Mouse (Mus musculus) stomach, postnatal 0 days (tissue): Measurements from ENCODE around the gene Ccdc13. TPM values are rescaled to one million over a fixed set of nuclear protein-coding genes. Genes with fewer than 3 reads are reported as not detected.

ENCODE experiments used
- ATAC-seq: fragments of 200-750 bp; cut with Nextera tagmentation; 2 replicates; pipeline ENCODE4 v1.8.0; 2017; ENCODE audit not compliant: low FRiP score, low TSS enrichment
- DNase-seq: peaks from one replicate; pipeline ENCODE4 v3.0.0-alpha.2; 2016; ENCODE audit warnings: low spot score
- H3K27ac ChIP-seq: fragments of 300-500 bp; sonication (generic); replicated peaks from 2 replicates; pipeline ENCODE4 v1.5.1; 2014; ENCODE audit warnings: mild to moderate bottlenecking, control low read depth
- H3K27me3 ChIP-seq: fragments of 300-500 bp; sonication (generic); 2 replicates; pipeline ENCODE4 v1.6.1; 2014; ENCODE audit warnings: low read length; ENCODE audit not compliant: control insufficient read depth, insufficient read depth
- H3K36me3 ChIP-seq: fragments of 300-500 bp; sonication (generic); 2 replicates; pipeline ENCODE4 v1.6.1; 2014; ENCODE audit warnings: low read length, mixed read lengths; ENCODE audit not compliant: control insufficient read depth, insufficient read depth
- H3K4me1 ChIP-seq: fragments of 300-500 bp; sonication (generic); replicated peaks from 2 replicates; pipeline ENCODE4 v1.6.1; 2014; ENCODE audit warnings: antibody characterized with exemption; ENCODE audit not compliant: control insufficient read depth, insufficient read depth
- H3K4me2 ChIP-seq: fragments of 300-500 bp; sonication (generic); replicated peaks from 2 replicates; pipeline ENCODE4 v1.6.1; 2014; ENCODE audit warnings: low read depth, mild to moderate bottlenecking, control low read depth, moderate library complexity
- H3K4me3 ChIP-seq: fragments of 300-500 bp; sonication (generic); 2 replicates; pipeline ENCODE4 v1.5.1; 2014; ENCODE audit warnings: low read depth, low read length, control low read depth
- H3K9ac ChIP-seq: fragments of 300-500 bp; sonication (generic); 2 replicates; pipeline ENCODE4 v1.6.1; 2014; ENCODE audit warnings: mild to moderate bottlenecking, low read length, control low read depth, mixed read lengths
- H3K9me3 ChIP-seq: fragments of 300-500 bp; sonication (generic); 2 replicates; pipeline ENCODE4 v1.6.1; 2016; ENCODE audit warnings: low read length; ENCODE audit not compliant: control insufficient read depth
- CTCF ChIP-seq: IDR thresholded peaks from 2 replicates; pipeline ENCODE4 v1.5.1; 2016; ENCODE audit warnings: antibody characterized with exemption, low read depth, mild to moderate bottlenecking, moderate library complexity
- EP300 ChIP-seq: optimal IDR thresholded peaks from 2 replicates; pipeline ENCODE3; 2016; ENCODE audit warnings: antibody characterized with exemption
- WGBS: fragments of 180-500 bp; shearing (Covaris S2); extraction: QIAGEN DNeasy Blood & Tissue Kit; methylation state at CpG from one replicate; pipeline ENCODE4 v1.1.7; 2014; 5-methylcytosine and 5-hydroxymethylcytosine counted together
- polyA plus RNA-seq: library from polyadenylated mRNA; unstranded; fragments of >200 nt; fragmentation: Nextera tagmentation; extraction: Ambion mirVana; gene quantifications from 2 replicates; pipeline ENCODE4 v1.2.1, GENCODE M21; 2015

Gene Ccdc13
- polyA plus RNA-seq, 1 experiment from 2014 or later, result 0.19 TPM

- Histone ChIP-seq H3K9me3 (no peaks in the 10 kb centered on the region), H3K9ac (no peak overlapping the region), H3K27me3 (no peaks in the 10 kb centered on the region), H3K4me3 (no peak overlapping the region), H3K4me2 (no peak overlapping the region), H3K27ac (no peak overlapping the region), H3K4me1 (no peaks in the 10 kb centered on the region), H3K36me3 (no peaks in the 10 kb centered on the region)
- DNase-seq (no peak), ATAC-seq (no peak)
- TF ChIP-seq CTCF (no peak), EP300 (no peak)
- 74% methylated on average over 5 of the region's 5 CpGs for WGBS
These were observed 18.5 kb downstream of the Ccdc13 start for GRCm38 (mm10) chr9:121820765-121821164.

GRCm38 (mm10) chr9:121819771-121820471 lies 19.3 kb downstream of the Ccdc13 start:
- no peaks in the 10 kb centered on the region for H3K27me3 ChIP-seq
- H3K9ac ChIP-seq, result no peak overlapping the region
- H3K4me1 ChIP-seq, result no peaks in the 10 kb centered on the region
- no peak overlapping the region for H3K4me3 ChIP-seq
- H3K9me3 ChIP-seq, result no peaks in the 10 kb centered on the region
- DNase-seq, result no peak
- H3K27ac ChIP-seq, result peak overlapping the region; percentile 73
- 37% methylated on average over 7 of the region's 7 CpGs for WGBS
- H3K36me3 ChIP-seq, result no peaks in the 10 kb centered on the region
- H3K4me2 ChIP-seq, result no peak overlapping the region
- TF ChIP-seq CTCF (no peak), EP300 (no peak)
- no peak for ATAC-seq

GRCm38 (mm10) chr9:121819073-121819770 lies 20.0 kb downstream of the Ccdc13 start:
- ATAC-seq (peak; percentile 39; the same call in 1 of the 2 replicates), DNase-seq (no peak)
- H3K36me3 ChIP-seq, result no peaks in the 10 kb centered on the region
- H3K27ac ChIP-seq, result peak overlapping the region; percentile 73
- no peak overlapping the region for H3K4me3 ChIP-seq
- no peaks in the 10 kb centered on the region for H3K4me1 ChIP-seq
- no peak for TF ChIP-seq CTCF
- no peak for TF ChIP-seq EP300
- no peak overlapping the region for H3K9ac ChIP-seq
- H3K27me3 ChIP-seq, result no peaks in the 10 kb centered on the region
- no peak overlapping the region for H3K4me2 ChIP-seq
- H3K9me3 ChIP-seq, result no peaks in the 10 kb centered on the region
- WGBS, result 30% methylated on average over 9 of the region's 9 CpGs

GRCm38 (mm10) chr9:121815183-121815582 lies 24.1 kb downstream of the Ccdc13 start:
- Histone ChIP-seq H3K4me3 (no peak overlapping the region), H3K36me3 (no peaks in the 10 kb centered on the region), H3K4me1 (no peaks in the 10 kb centered on the region), H3K9me3 (no peaks in the 10 kb centered on the region), H3K4me2 (no peak overlapping the region), H3K9ac (no peak overlapping the region), H3K27me3 (no peaks in the 10 kb centered on the region), H3K27ac (no peak overlapping the region)
- WGBS, result 65% methylated on average over 6 of the region's 6 CpGs
- TF ChIP-seq EP300, result no peak
- TF ChIP-seq CTCF, result no peak
- no peak for ATAC-seq
- no peak for DNase-seq

- H3K4me3 ChIP-seq, result no peak overlapping the region
- ATAC-seq (no peak; the same call in 1 of the 2 replicates), DNase-seq (no peak)
- no peak overlapping the region for H3K4me2 ChIP-seq
- no peaks in the 10 kb centered on the region for H3K4me1 ChIP-seq
- no peaks in the 10 kb centered on the region for H3K9me3 ChIP-seq
- no peak overlapping the region for H3K27ac ChIP-seq
- H3K36me3 ChIP-seq, result no peaks in the 10 kb centered on the region
- H3K9ac ChIP-seq, result 0 out of 2 replicates have a peak overlapping the region, but pooled peaks have one; percentile 23
- WGBS, result 44% methylated on average over 14 of the region's 15 CpGs
- TF ChIP-seq EP300 (no peak), CTCF (no peak)
- no peaks in the 10 kb centered on the region for H3K27me3 ChIP-seq
These were observed 29.0 kb downstream of the Ccdc13 start for GRCm38 (mm10) chr9:121810081-121810821.
